Mouse (Mus musculus): ENCODE results near the gene Pdgfra.

GRCm38 (mm10) chr5:75183653-75184052, 31.6 kb downstream of the Pdgfra start:
- TF ChIP-seq CTCF (IDR thresholded peaks at IDR 0.05; ENCODE audit: low read depth, low read length) (no peak), EP300 (IDR thresholded peaks at IDR 0.05; ENCODE audit: insufficient read depth, low read depth, low read length) (no peak), POLR2A (IDR thresholded peaks at IDR 0.05; ENCODE audit: insufficient read depth, low read length) (no peak)

Measured in ES-Bruce4 (cell line).